Mouse (Mus musculus): Measurements from ENCODE around the gene Ptk6.

GRCm38 (mm10) chr2:181216037-181216436 is 13.4 kb upstream of the Ptk6 start:
- TF ChIP-seq CTCF (IDR thresholded peaks at IDR 0.05; ENCODE audit: low read depth, low read length) (no peak), GATA2 (IDR thresholded peaks at IDR 0.05; ENCODE audit: borderline replicate concordance, low read depth, low read length) (no peak), TAL1 (conservative IDR thresholded peaks at IDR 0.05; ENCODE audit: low read depth, low read length) (no peak), GATA1 (IDR thresholded peaks at IDR 0.05; ENCODE audit: borderline replicate concordance, low read length) (no peak), POLR2AphosphoS5 (IDR thresholded peaks at IDR 0.05; ENCODE audit: insufficient replicate concordance, low read depth, low read length) (no peak)

All from G1E (cell line).